Mouse (Mus musculus): ENCODE data around the gene Fxyd1. TPM values are rescaled to one million over a fixed set of nuclear protein-coding genes. Genes with fewer than 3 reads are reported as not detected.

The Fxyd1 gene
- total RNA-seq, 2 experiments from 2014 or later = 75.9 to 86.2 TPM

- intact Hi-C loops (cut with DNase I) = no loop called here
Measured at GRCm38 (mm10) chr7:31035291-31035690, 21.7 kb downstream of the Fxyd1 start.

GRCm38 (mm10) chr7:31034789-31035188, 22.2 kb downstream of the Fxyd1 start:
- DNase-seq (ENCODE audit: low spot score in 2 of 2) = no peak
- intact Hi-C loops (cut with DNase I) = no loop called here

More at GRCm38 (mm10) chr7:31035291-31035690, 21.7 kb downstream of the Fxyd1 start:
- DNase-seq (ENCODE audit: low spot score in 2 of 2) = no peak

- DNase-seq (ENCODE audit: low spot score in 2 of 2) = no peak
- intact Hi-C loops (cut with DNase I) = no loop called here
Measured at GRCm38 (mm10) chr7:31033409-31034165, 23.4 kb downstream of the Fxyd1 start.

GRCm38 (mm10) chr7:31031731-31032130, 25.3 kb downstream of the Fxyd1 start:
- DNase-seq (ENCODE audit: low spot score in 2 of 2) = no peak
- intact Hi-C loops (cut with DNase I) = no loop called here

GRCm38 (mm10) chr7:31030717-31031116, 26.3 kb downstream of the Fxyd1 start:
- DNase-seq (ENCODE audit: low spot score in 2 of 2) = no peak
- intact Hi-C loops (cut with DNase I) = no loop called here

GRCm38 (mm10) chr7:31028609-31029008, 28.4 kb downstream of the Fxyd1 start:
- DNase-seq (ENCODE audit: low spot score in 2 of 2) = no peak
- intact Hi-C loops (cut with DNase I) = no loop called here

- intact Hi-C loops (cut with DNase I) = no loop called here
- DNase-seq (ENCODE audit: low spot score in 2 of 2) = peak; percentile 76 to 80
Measured at GRCm38 (mm10) chr7:31017104-31017901, 39.7 kb downstream of the Fxyd1 start.

- intact Hi-C loops (cut with DNase I) = no loop called here
- DNase-seq (ENCODE audit: low spot score in 2 of 2) = no peak
Measured at GRCm38 (mm10) chr7:31012971-31013370, 44.0 kb downstream of the Fxyd1 start.

- intact Hi-C loops (cut with DNase I) = no loop called here
- DNase-seq (ENCODE audit: low spot score in 2 of 2) = no peak
Measured at GRCm38 (mm10) chr7:31008889-31009288, 48.1 kb downstream of the Fxyd1 start.

- intact Hi-C loops (cut with DNase I) = no loop called here
- DNase-seq (ENCODE audit: low spot score in 2 of 2) = no peak
Measured at GRCm38 (mm10) chr7:31008175-31008574, 48.8 kb downstream of the Fxyd1 start.

GRCm38 (mm10) chr7:31007775-31008174, 49.2 kb downstream of the Fxyd1 start:
- intact Hi-C loops (cut with DNase I) = no loop called here
- DNase-seq (ENCODE audit: low spot score in 2 of 2) = no peak

- intact Hi-C loops (cut with DNase I) = no loop called here
- DNase-seq (ENCODE audit: low spot score in 2 of 2) = no peak
Measured at GRCm38 (mm10) chr7:31002650-31003049, 54.3 kb downstream of the Fxyd1 start.

Small RNA genes within 50 kb of the gene (microRNA-seq; reads per million reads assigned to microRNA genes)
- not detected for gene Mir7050

Other genes starting within 250 kb of the Fxyd1 start
- gene Ffar2, start 233.4 kb downstream of the Fxyd1 start, total RNA-seq (2021) = not detected
- not detected for gene Ffar3, start 201.0 kb downstream of the Fxyd1 start, total RNA-seq (2021)
- not detected for gene Ffar1, start 195.6 kb downstream of the Fxyd1 start, total RNA-seq (2021)
- gene Cd22, start 176.9 kb downstream of the Fxyd1 start, total RNA-seq (2021) = not detected
- gene Mag, start 142.3 kb downstream of the Fxyd1 start, total RNA-seq (2021) = 100 to 1,000 TPM; 137 to 247 TPM
- not detected for gene Hamp2, start 132.5 kb downstream of the Fxyd1 start, total RNA-seq (2021)
- not detected for gene Hamp, start 113.2 kb downstream of the Fxyd1 start, total RNA-seq (2021)
- 100 to 1,000 TPM; 135 to 147 TPM for gene Usf2, start 100.4 kb downstream of the Fxyd1 start, total RNA-seq (2021)
- 1 to 10 TPM; 7.0 to 9.8 TPM for gene Lsr, start 83.7 kb downstream of the Fxyd1 start, total RNA-seq (2021)
- gene Fam187b, start 83.4 kb downstream of the Fxyd1 start, total RNA-seq (2021) = not detected
- 10 to 100 TPM; 19.8 to 39.0 TPM for gene Fxyd5, start 14.7 kb downstream of the Fxyd1 start, total RNA-seq (2021)
- 100 to 1,000 TPM; 184 to 245 TPM for gene Fxyd7, start 5.7 kb downstream of the Fxyd1 start, total RNA-seq (2021)
- 10 to 100 TPM; 27.4 to 28.7 TPM for gene Lgi4, start 2.1 kb upstream of the Fxyd1 start, total RNA-seq (2021)
- gene Fxyd3, start 19.5 kb upstream of the Fxyd1 start, total RNA-seq (2021) = not detected
- gene Hpn, start 58.1 kb upstream of the Fxyd1 start, total RNA-seq (2021) = 1 to 10 TPM; 2.1 to 4.5 TPM
- gene Scn1b, start 69.8 kb upstream of the Fxyd1 start, total RNA-seq (2021) = 100 to 1,000 TPM; 640 to 844 TPM
- gene Gramd1a, start 98.7 kb upstream of the Fxyd1 start, total RNA-seq (2021) = 100 to 1,000 TPM in 1 of 2 experiments, 10 to 100 TPM in 1; 94.0 to 120 TPM
- not detected for gene Scgb2b2, start 233.3 kb upstream of the Fxyd1 start, total RNA-seq (2021)
- gene Scgb1b2, start 234.6 kb upstream of the Fxyd1 start, total RNA-seq (2021) = not detected